Mouse (Mus musculus) spleen, embryonic (tissue): Measurements from ENCODE around the gene Chrd.

ENCODE experiments used
- CTCF ChIA-PET: fragments of 350-600 bp; sonication (Branson Sonifier 250); formaldehyde crosslinking; loops from one replicate; lab custom pipeline; 2022; lab: Charles Lee

The Chrd gene

GRCm38 (mm10) chr16:20732251-20732924 is 539 bp upstream of the Chrd start:
- CTCF ChIA-PET, result no interaction called here

- CTCF ChIA-PET, result no interaction called here
Observed at GRCm38 (mm10) chr16:20733731-20734730, 1.1 kb downstream of the Chrd start, which contains the start of gene Thpo. Thpo (minus strand) TSS chr16:20734511.

GRCm38 (mm10) chr16:20735651-20736050 is 2.7 kb downstream of the Chrd start:
- CTCF ChIA-PET, result no interaction called here

- CTCF ChIA-PET, result no interaction called here
Observed at GRCm38 (mm10) chr16:20736168-20736567, 3.2 kb downstream of the Chrd start.

- CTCF ChIA-PET, result no interaction called here
Observed at GRCm38 (mm10) chr16:20736823-20737222, 3.9 kb downstream of the Chrd start.

GRCm38 (mm10) chr16:20739845-20740244 is 6.9 kb downstream of the Chrd start:
- CTCF ChIA-PET, result no interaction called here

GRCm38 (mm10) chr16:20746641-20747040 is 13.7 kb downstream of the Chrd start:
- CTCF ChIA-PET, result no interaction called here

GRCm38 (mm10) chr16:20750518-20750917 is 17.6 kb downstream of the Chrd start:
- CTCF ChIA-PET, result no interaction called here

- CTCF ChIA-PET, result no interaction called here
Observed at GRCm38 (mm10) chr16:20756052-20756451, 23.1 kb downstream of the Chrd start.

GRCm38 (mm10) chr16:20757385-20757784 is 24.5 kb downstream of the Chrd start:
- CTCF ChIA-PET, result interaction anchor here (0.5 kb wide), 1 partner anchor 18 kb away, joined by 5 read pairs; no protein-coding TSS in a partner anchor

- CTCF ChIA-PET, result interaction anchor here (0.6 to 1.3 kb wide), 5 partner anchors 33 to 340 kb away, joined by 3 to 6 read pairs (median 3); no protein-coding TSS in a partner anchor
Observed at GRCm38 (mm10) chr16:20761681-20762080, 28.8 kb downstream of the Chrd start.

GRCm38 (mm10) chr16:20765244-20765643 is 32.3 kb downstream of the Chrd start:
- CTCF ChIA-PET, result interaction anchor here (0.6 to 2.0 kb wide), 4 partner anchors 54 to 1585 kb away, joined by 3 to 8 read pairs (median 3); no protein-coding TSS in a partner anchor

GRCm38 (mm10) chr16:20775021-20775420 is 42.1 kb downstream of the Chrd start:
- CTCF ChIA-PET, result interaction anchor here (0.7 kb wide), 1 partner anchor 17 kb away, joined by 5 read pairs; no protein-coding TSS in a partner anchor

- CTCF ChIA-PET, result no interaction called here
Observed at GRCm38 (mm10) chr16:20779846-20780245, 46.9 kb downstream of the Chrd start.

- CTCF ChIA-PET, result no interaction called here
Observed at GRCm38 (mm10) chr16:20781101-20781630, 48.2 kb downstream of the Chrd start.

GRCm38 (mm10) chr16:20783891-20784290 is 51.0 kb downstream of the Chrd start:
- CTCF ChIA-PET, result no interaction called here

GRCm38 (mm10) chr16:20784754-20785153 is 51.8 kb downstream of the Chrd start:
- CTCF ChIA-PET, result no interaction called here

GRCm38 (mm10) chr16:20786556-20786955 is 53.6 kb downstream of the Chrd start:
- CTCF ChIA-PET, result no interaction called here

GRCm38 (mm10) chr16:20791803-20792202 is 58.9 kb downstream of the Chrd start:
- CTCF ChIA-PET, result no interaction called here
